Mouse (Mus musculus) thymus, postnatal 14 days (tissue): Measurements from ENCODE around the gene Tmem150a.

Experiments
- DNase-seq: peaks from one replicate; pipeline ENCODE4 v3.0.0; 2021

Gene Tmem150a

GRCm38 (mm10) chr6:72407119-72407518 lies 51.9 kb downstream of the Tmem150a start:
- DNase-seq, result peak; percentile 89
